Mouse (Mus musculus) forebrain, embryonic 12.5 days (tissue): ENCODE measurements around the gene Rhot1. TPM values are rescaled to one million over a fixed set of nuclear protein-coding genes. Genes with fewer than 3 reads are reported as not detected.
"Not testable (repeated sequence)": the region's sequence is repeated elsewhere in the genome, so short reads cannot be mapped to it uniquely, and the experiment has no call there.

Experiments used
- ATAC-seq: fragments of 200-750 bp; cut with Nextera tagmentation; 2 replicates; pipeline ENCODE4 v1.8.0; 2017; ENCODE audit warnings: moderate TSS enrichment; ENCODE audit not compliant: low FRiP score
- H3K27ac ChIP-seq: fragments of 300-500 bp; sonication (generic); 2 replicates; pipeline ENCODE4 v1.5.1; 2016; ENCODE audit warnings: mild to moderate bottlenecking
- H3K27me3 ChIP-seq: fragments of 300-500 bp; sonication (generic); 2 replicates; pipeline ENCODE4 v1.6.1; 2016; ENCODE audit warnings: mild to moderate bottlenecking
- H3K36me3 ChIP-seq: fragments of 300-500 bp; sonication (generic); replicated peaks from 2 replicates; pipeline ENCODE4 v1.6.1; 2016; ENCODE audit warnings: mild to moderate bottlenecking
- H3K4me1 ChIP-seq: fragments of 300-500 bp; sonication (generic); 2 replicates; pipeline ENCODE4 v1.6.1; 2016
- H3K4me2 ChIP-seq: fragments of 300-500 bp; sonication (generic); 2 replicates; pipeline ENCODE4 v1.6.1; 2016; ENCODE audit warnings: mild to moderate bottlenecking, moderate library complexity
- H3K4me3 ChIP-seq: fragments of 300-500 bp; sonication (generic); replicated peaks from 2 replicates; pipeline ENCODE4 v1.5.1; 2016; ENCODE audit warnings: mild to moderate bottlenecking
- H3K9ac ChIP-seq: fragments of 300-500 bp; sonication (generic); 2 replicates; pipeline ENCODE4 v1.6.1; 2016; ENCODE audit warnings: mild to moderate bottlenecking
- H3K9me3 ChIP-seq: fragments of 300-500 bp; sonication (generic); 2 replicates; pipeline ENCODE4 v1.6.1; 2016
- WGBS: fragments of 180-500 bp; shearing (Covaris S2); methylation state at CpG from one replicate; pipeline ENCODE4 v1.1.7; 2016; 5-methylcytosine and 5-hydroxymethylcytosine counted together
- polyA plus RNA-seq: library from polyadenylated mRNA; unstranded; fragments of >200 nt; fragmentation: Nextera tagmentation; extraction: Ambion mirVana; gene quantifications from 2 replicates; pipeline ENCODE4 v1.2.1, GENCODE M21; 2016

Gene Rhot1
- polyA plus RNA-seq, 1 experiment from 2014 or later = 61.9 TPM

DNA sequence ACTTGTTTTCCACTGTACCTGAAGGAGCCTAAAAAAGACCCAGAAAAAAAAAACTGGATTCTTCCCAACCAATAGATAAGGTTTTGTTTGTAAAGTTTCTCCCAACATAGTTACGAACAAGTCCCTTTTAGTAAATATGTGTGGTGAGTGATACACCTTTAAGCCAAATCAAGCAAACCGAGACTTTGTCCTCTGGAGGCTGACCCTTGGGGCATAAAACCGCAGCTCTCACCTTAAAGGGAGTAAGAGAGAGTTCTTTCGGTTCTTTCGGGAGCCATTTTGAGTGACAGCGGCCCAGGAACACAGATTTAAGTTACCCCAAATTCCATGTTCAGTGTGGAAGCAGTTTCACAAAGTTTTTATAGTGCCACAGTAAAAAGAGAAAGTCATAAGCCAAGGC lies 6.5 kb upstream of the Rhot1 start:
- WGBS = 80% methylated on average over 6 of the region's 6 CpGs
- H3K27ac ChIP-seq = no peak overlapping the region
- H3K4me2 ChIP-seq = no peak overlapping the region
- H3K27me3 ChIP-seq = no peaks in the 10 kb centered on the region
- H3K9ac ChIP-seq = no peak overlapping the region
- H3K36me3 ChIP-seq = no peaks in the 10 kb centered on the region
- H3K4me1 ChIP-seq = no peaks in the 10 kb centered on the region
- ATAC-seq = no peak
- no peaks in the 10 kb centered on the region for H3K9me3 ChIP-seq
- no peak overlapping the region for H3K4me3 ChIP-seq

DNA sequence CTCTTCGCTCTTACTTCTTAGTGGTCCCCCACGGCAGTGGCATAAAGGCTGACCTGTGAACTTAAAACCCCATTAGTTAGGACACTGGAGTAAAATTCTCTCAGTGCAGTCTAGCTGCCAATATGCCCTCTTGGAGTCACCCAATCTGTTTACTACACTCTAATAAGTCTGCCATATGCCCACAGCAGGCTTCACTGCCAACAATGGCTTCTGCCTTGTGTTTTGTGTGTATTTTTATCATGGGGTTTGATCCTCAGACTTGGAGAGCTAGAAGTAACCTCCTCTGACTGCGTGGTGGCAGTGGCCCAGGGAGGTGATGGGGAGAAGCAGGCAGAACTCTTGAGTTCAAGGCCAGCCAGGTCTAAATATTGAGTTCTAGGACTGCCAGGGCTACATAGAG lies 4.8 kb upstream of the Rhot1 start:
- Histone ChIP-seq H3K27ac (no peak overlapping the region), H3K9me3 (no peaks in the 10 kb centered on the region), H3K9ac (no peak overlapping the region), H3K4me2 (no peak overlapping the region), H3K4me1 (no peaks in the 10 kb centered on the region), H3K27me3 (no peaks in the 10 kb centered on the region), H3K36me3 (no peaks in the 10 kb centered on the region), H3K4me3 (no peak overlapping the region)
- ATAC-seq = no peak
- WGBS = 76% methylated on average over 3 of the region's 3 CpGs

DNA sequence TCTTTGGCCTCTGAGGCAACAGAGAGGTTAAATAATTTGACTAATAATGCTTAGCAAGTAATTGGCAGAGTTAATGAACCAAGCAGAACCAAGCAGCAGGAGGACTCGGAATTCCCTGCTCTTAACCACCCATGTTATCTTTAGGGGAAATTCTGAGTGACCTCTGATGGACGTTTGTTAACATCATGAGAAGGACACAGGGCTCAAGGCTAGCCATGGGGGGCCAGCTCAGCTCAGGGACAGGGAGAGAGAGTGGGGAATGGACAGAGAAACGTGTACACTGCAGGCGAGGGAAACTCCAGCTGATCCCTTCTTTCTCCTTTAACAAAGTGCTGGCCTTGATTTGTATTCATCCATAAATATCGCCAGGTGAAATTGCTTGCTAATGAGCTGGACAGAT lies 3.9 kb upstream of the Rhot1 start:
- WGBS = 50% methylated on average over 5 of the region's 5 CpGs
- ATAC-seq = no peak
- H3K27ac ChIP-seq = no peak overlapping the region
- no peaks in the 10 kb centered on the region for H3K9me3 ChIP-seq
- H3K4me3 ChIP-seq = no peak overlapping the region
- H3K36me3 ChIP-seq = no peaks in the 10 kb centered on the region
- H3K9ac ChIP-seq = no peak overlapping the region
- H3K27me3 ChIP-seq = no peaks in the 10 kb centered on the region
- H3K4me1 ChIP-seq = peaks cover 2% of the 10 kb centered on the region
- H3K4me2 ChIP-seq = no peak overlapping the region

DNA sequence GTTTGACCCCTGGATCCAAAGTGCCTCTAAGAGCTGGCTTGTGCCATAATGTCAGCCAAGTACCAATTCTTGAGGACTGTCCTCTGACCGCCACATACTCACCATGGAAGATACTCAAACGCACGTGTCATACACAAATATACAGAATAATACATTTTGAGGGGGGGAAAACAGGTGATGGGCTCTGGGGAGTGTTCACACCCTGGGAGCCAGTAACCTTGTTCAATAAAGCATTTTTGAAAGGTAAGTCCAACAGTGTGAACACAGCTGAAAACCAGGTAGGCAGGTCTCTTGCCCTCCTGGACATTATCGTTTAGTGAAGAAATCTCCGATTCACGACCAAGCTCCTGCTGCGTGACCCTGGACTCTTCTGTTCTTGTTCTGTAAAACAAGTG lies 357 bp upstream of the Rhot1 start:
- peaks cover 5% of the 10 kb centered on the region; the same call in 1 of the 2 replicates for H3K36me3 ChIP-seq
- no peaks in the 10 kb centered on the region for H3K27me3 ChIP-seq
- no peak overlapping the region for H3K9ac ChIP-seq
- 37% methylated on average over 7 of the region's 7 CpGs for WGBS
- H3K4me2 ChIP-seq = no peak overlapping the region
- H3K27ac ChIP-seq = no peak overlapping the region
- H3K4me3 ChIP-seq = no peak overlapping the region
- H3K4me1 ChIP-seq = peaks cover 14% of the 10 kb centered on the region
- H3K9me3 ChIP-seq = no peaks in the 10 kb centered on the region
- peak; percentile 45 for ATAC-seq

DNA sequence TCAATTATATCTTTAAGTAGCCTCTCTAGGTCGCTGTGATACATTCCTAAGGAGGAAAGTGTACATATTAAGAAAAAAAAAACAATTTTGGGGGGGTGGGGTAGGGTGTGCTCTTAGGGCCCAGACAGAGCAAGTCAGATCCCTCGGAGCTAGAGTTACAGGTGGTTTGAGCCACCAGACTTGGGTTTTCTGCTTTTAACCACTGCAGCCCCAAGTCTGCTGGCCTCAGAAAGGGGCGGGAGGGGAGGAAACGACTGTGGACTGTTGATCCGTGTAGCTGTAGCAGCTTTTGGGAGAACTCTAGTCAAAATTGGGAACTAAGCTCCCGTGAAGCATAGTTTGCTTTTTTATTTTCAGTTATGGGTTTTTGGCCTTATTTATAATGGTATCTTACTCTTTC lies 1.5 kb downstream of the Rhot1 start:
- Histone ChIP-seq H3K4me3 (peak overlapping the region; percentile 78; the same call in 1 of the 2 replicates), H3K36me3 (peaks cover 17% of the 10 kb centered on the region), H3K27ac (no peak overlapping the region), H3K27me3 (no peaks in the 10 kb centered on the region), H3K9me3 (no peaks in the 10 kb centered on the region), H3K4me1 (peaks cover 14% of the 10 kb centered on the region), H3K9ac (peak overlapping the region; percentile 87; the same call in 1 of the 2 replicates), H3K4me2 (peak overlapping the region; percentile 65)
- no peak for ATAC-seq
- WGBS = 52% methylated on average over 6 of the region's 6 CpGs

DNA sequence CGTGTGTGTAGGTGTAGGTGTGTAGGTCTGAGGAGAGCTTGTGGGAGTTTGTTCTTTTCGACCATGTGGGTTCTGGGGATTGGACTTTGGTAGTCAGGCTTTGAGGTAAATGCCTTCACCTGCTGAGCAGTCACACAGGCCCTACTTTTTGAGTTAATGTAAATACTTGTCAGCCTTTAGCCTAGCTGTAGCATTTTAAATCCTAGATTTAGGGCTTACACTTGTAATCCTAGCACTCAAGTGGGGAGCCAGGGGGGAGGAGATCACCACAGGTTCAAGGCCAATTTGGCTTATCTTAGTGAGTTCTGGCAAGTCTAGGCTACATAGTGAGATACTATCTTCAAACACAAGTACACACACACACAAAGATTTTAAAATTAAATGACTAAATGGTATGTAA lies 3.5 kb downstream of the Rhot1 start:
- ATAC-seq = no peak
- no peak overlapping the region for H3K27ac ChIP-seq
- 93% methylated on average over 2 of the region's 2 CpGs for WGBS
- no peak overlapping the region for H3K4me3 ChIP-seq
- no peak overlapping the region for H3K9ac ChIP-seq
- no peaks in the 10 kb centered on the region for H3K27me3 ChIP-seq
- H3K4me1 ChIP-seq = peaks cover 14% of the 10 kb centered on the region
- H3K36me3 ChIP-seq = peaks cover 17% of the 10 kb centered on the region
- H3K4me2 ChIP-seq = no peak overlapping the region
- H3K9me3 ChIP-seq = no peaks in the 10 kb centered on the region

DNA sequence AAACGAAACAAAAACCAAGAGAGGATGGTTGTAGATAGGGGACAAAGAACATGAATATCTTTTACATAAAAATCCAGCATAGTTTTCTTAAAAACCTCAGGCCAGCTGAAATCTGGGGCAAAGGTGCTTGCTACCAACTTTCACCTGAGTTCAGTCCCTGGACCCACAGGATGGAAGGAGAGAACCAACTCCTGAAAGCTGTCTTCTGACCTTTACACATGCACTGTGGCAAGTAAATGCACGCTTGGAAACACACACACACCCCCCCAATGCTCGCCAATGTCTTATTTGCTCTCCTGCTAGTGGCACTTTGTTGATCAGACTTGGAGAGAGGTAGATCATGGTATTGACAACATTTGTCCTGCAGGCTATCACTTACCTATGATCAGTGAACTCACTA lies 6.5 kb downstream of the Rhot1 start:
- no peak for ATAC-seq
- Histone ChIP-seq H3K9me3 (no peaks in the 10 kb centered on the region), H3K4me3 (no peak overlapping the region), H3K4me2 (no peak overlapping the region), H3K36me3 (peaks cover 17% of the 10 kb centered on the region), H3K9ac (no peak overlapping the region), H3K4me1 (peaks cover 8% of the 10 kb centered on the region), H3K27me3 (no peaks in the 10 kb centered on the region), H3K27ac (no peak overlapping the region)
- WGBS = 89% methylated on average over 3 of the region's 3 CpGs

DNA sequence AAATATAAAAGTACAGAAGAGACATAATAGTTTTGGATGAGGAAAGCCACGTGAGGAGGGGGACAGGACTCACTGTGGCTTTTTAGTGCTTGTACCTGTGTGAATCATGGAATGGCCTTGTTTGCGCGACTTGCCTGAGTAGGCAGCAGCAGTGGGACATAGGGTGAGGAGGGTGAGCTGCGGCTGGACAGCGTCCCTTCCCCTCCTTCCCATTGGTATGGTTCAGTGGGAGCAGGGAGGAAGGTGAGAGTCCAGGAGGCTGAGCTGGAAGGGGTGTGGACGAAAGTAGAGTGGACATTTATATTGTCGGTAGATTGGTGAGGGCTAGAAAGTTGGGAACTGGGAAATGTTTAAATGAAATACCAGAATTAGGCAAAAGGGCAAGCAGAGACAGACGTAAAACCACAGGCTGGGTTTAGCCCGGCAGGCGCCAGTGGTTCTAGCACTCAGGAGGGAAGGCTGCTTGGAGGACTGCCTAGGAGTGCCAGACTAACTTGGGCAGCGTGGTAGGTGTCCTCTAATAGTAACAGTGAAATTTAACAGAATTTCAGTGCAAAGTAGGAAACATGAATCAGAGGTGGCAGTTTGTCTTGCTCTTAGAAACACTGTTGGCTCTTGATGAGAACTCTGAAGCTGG lies 10.0 kb downstream of the Rhot1 start:
- ATAC-seq = no peak
- no peak overlapping the region for H3K9ac ChIP-seq
- H3K9me3 ChIP-seq = no peaks in the 10 kb centered on the region
- no peak overlapping the region for H3K4me3 ChIP-seq
- H3K4me2 ChIP-seq = no peak overlapping the region
- WGBS = 87% methylated on average over 11 of the region's 11 CpGs
- no peak overlapping the region for H3K27ac ChIP-seq
- peaks cover 19% of the 10 kb centered on the region for H3K36me3 ChIP-seq
- H3K4me1 ChIP-seq = no peaks in the 10 kb centered on the region
- H3K27me3 ChIP-seq = no peaks in the 10 kb centered on the region

DNA sequence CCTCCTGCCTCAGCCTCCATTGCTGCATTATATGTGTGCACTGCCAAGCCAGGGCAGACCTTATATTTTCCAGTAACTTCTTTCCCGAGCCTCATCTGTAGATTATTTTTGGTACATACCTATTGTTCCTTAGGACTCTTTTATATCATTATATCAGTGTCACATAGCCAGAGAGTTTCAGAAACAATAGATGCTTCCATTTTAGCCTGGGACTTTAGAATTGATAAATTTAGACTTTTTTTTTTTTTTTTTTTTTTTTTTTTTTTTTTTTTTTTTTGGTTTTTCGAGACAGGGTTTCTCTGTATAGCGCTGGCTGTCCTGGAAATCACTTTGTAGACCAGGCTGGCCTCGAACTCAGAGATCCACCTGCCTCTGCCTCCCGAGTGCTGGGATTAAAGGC lies 21.2 kb downstream of the Rhot1 start:
- not testable (repeated sequence) for H3K27me3 ChIP-seq, H3K9ac ChIP-seq, H3K9me3 ChIP-seq, H3K27ac ChIP-seq, H3K4me3 ChIP-seq, H3K4me2 ChIP-seq, ATAC-seq, H3K4me1 ChIP-seq
- 84% methylated on average over 3 of the region's 5 CpGs for WGBS
- H3K36me3 ChIP-seq = peaks cover 60% of the 10 kb centered on the region

DNA sequence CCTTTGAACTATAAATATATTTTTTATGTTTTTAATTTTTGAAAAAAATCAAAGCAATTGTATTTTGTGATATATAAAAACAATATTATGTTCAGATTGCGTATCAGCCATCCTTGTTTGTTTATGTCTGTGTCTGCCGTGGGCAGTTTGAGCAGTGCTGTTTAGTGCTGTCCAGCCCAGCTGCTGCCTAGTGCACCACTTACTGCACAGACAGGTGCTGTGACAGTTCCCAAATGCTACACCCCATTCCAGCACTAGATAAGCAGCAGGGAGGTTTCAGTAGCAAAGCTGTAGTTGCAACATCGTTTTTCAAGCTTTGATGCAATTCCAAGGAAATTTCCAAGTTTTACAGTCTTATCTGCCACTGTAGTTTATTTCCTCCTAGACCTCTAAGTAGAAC lies 28.5 kb downstream of the Rhot1 start:
- Histone ChIP-seq H3K27ac (no peak overlapping the region), H3K4me1 (no peaks in the 10 kb centered on the region), H3K9ac (no peak overlapping the region), H3K4me3 (no peak overlapping the region), H3K9me3 (no peaks in the 10 kb centered on the region), H3K27me3 (no peaks in the 10 kb centered on the region), H3K36me3 (peaks cover 28% of the 10 kb centered on the region), H3K4me2 (no peak overlapping the region)
- WGBS = 91% methylated on average over 3 of the region's 3 CpGs
- no peak for ATAC-seq

DNA sequence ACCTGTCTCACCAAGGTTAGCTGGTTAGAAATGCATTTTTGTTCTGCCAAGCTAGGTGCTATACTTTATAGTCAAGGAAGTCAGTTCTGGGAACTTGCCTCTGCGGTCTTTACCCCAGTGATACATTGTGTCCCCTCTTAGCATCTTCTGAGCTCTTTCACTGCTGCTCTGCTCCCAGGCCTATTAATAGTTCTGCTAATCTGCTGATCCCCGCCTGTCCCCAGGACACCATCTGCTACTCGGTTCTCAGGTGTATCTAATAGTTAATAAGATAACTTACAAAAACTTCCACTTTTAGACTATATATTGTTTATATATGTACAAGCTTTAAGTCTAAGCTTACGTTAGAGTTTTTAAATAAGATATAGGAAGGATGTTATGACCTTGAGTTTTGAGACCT lies 29.5 kb downstream of the Rhot1 start:
- H3K27ac ChIP-seq = no peak overlapping the region
- no peak for ATAC-seq
- no peak overlapping the region for H3K4me2 ChIP-seq
- no peak overlapping the region for H3K4me3 ChIP-seq
- H3K36me3 ChIP-seq = peaks cover 31% of the 10 kb centered on the region
- no peaks in the 10 kb centered on the region for H3K27me3 ChIP-seq
- no peaks in the 10 kb centered on the region for H3K4me1 ChIP-seq
- 90% methylated on average over 4 of the region's 4 CpGs for WGBS
- no peak overlapping the region for H3K9ac ChIP-seq
- H3K9me3 ChIP-seq = no peaks in the 10 kb centered on the region

DNA sequence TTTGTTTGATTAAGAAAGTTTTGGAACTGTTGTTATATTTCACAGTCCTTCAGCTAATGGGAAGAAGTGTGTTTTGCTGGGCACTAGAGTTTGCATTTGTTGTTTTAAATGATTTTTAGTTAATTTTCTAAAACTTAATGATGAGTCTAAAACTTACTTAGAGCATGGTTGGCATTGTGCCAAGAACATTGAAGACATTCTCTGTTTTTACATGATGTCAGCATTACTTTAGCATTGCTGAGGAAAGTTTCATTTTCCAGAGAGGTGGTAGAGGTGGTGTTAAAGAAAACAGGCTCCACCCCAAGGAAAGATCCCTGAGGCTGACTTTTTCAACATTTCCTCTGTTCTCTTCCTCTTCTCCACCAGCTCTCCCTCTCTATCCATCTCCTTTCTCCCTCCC lies 38.2 kb downstream of the Rhot1 start:
- no peak overlapping the region for H3K27ac ChIP-seq
- H3K9me3 ChIP-seq = no peaks in the 10 kb centered on the region
- peaks cover 86% of the 10 kb centered on the region for H3K36me3 ChIP-seq
- no peak for ATAC-seq
- no peaks in the 10 kb centered on the region for H3K4me1 ChIP-seq
- H3K4me2 ChIP-seq = no peak overlapping the region
- no peak overlapping the region for H3K9ac ChIP-seq
- no peaks in the 10 kb centered on the region for H3K27me3 ChIP-seq
- no peak overlapping the region for H3K4me3 ChIP-seq

DNA sequence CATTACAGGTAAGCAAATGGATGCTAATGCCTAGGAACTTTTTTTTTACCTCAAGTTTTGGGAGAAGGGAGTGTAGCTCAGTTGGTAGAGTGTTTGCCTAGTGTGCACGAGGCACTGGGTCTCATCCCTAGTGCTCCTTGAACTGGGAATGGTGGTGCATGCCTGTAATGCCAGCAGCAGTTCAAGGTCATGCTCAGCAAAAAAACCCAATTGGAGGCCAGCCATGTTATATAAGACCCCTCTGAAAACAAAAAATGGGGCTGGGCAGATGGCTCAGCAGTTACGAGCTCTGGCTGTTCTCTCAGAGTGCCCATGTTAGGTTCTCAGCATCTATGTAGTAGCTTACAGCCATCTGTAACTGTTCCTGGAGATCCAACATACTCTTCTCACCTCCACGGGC lies 39.7 kb downstream of the Rhot1 start:
- H3K4me2 ChIP-seq = no peak overlapping the region
- H3K27me3 ChIP-seq = no peaks in the 10 kb centered on the region
- H3K27ac ChIP-seq = no peak overlapping the region
- ATAC-seq = no peak
- H3K4me1 ChIP-seq = no peaks in the 10 kb centered on the region
- H3K36me3 ChIP-seq = peaks cover 81% of the 10 kb centered on the region
- WGBS = 95% methylated on average over 3 of the region's 3 CpGs
- no peak overlapping the region for H3K9ac ChIP-seq
- no peak overlapping the region for H3K4me3 ChIP-seq
- no peaks in the 10 kb centered on the region for H3K9me3 ChIP-seq
